Mouse (Mus musculus): ENCODE data around the gene Astn1.

- TF ChIP-seq CTCF (IDR thresholded peaks at IDR 0.05 in 2 of 3, conservative IDR thresholded peaks at IDR 0.05 in 1 of 3; ENCODE audit: control insufficient read depth in 1 of 3, insufficient read depth in 1 of 3, low read depth in 2 of 3, low read length in 3 of 3, poor library complexity in 1 of 3, severe bottlenecking in 1 of 3): no peak
- TF ChIP-seq NRF1 (IDR thresholded peaks at IDR 0.05; ENCODE audit: insufficient read depth, low read depth, low read length, poor library complexity, severe bottlenecking): no peak
- TF ChIP-seq POLR2A (IDR thresholded peaks at IDR 0.05; ENCODE audit: control insufficient read depth in 1 of 2, insufficient read depth in 1 of 2, low read depth in 1 of 2, low read length in 2 of 2, poor library complexity in 1 of 2): no peak
- TF ChIP-seq CHD2 (IDR thresholded peaks at IDR 0.05; ENCODE audit: low read length): no peak
- TF ChIP-seq UBTF (IDR thresholded peaks at IDR 0.05; ENCODE audit: borderline replicate concordance, insufficient read depth, low read depth, low read length): no peak
- TF ChIP-seq TAL1 (IDR thresholded peaks at IDR 0.05; ENCODE audit: low read length): no peak
Measured at GRCm38 (mm10) chr1:158328126-158328525, 33.9 kb upstream of the Astn1 start.

Data from MEL (cell line).